Mouse (Mus musculus) heart, postnatal 0 days (tissue): ENCODE measurements around the gene B3galt1.

Experiments used
- CTCF ChIP-seq: IDR thresholded peaks from 2 replicates; pipeline ENCODE4 v1.5.1; 2016; ENCODE audit warnings: antibody characterized with exemption, control low read depth, low read depth
- EP300 ChIP-seq: IDR thresholded peaks from 2 replicates; pipeline ENCODE4 v1.6.1; 2016; ENCODE audit warnings: antibody characterized with exemption, low read depth

GRCm38 (mm10) chr2:67827697-67828096 is 262.0 kb downstream of the B3galt1 start:
- TF ChIP-seq CTCF, result no peak
- TF ChIP-seq EP300, result no peak
